Mouse (Mus musculus) left cerebral cortex, adult 9 months (tissue): ENCODE results near the gene Cldn13.

ENCODE experiments used
- DNase-seq, 2 experiments: peaks; one replicate each; pipeline ENCODE4 v3.0.0; 2022; ENCODE audit warnings: low spot score in 2 of 2

Cldn13 gene

DNA sequence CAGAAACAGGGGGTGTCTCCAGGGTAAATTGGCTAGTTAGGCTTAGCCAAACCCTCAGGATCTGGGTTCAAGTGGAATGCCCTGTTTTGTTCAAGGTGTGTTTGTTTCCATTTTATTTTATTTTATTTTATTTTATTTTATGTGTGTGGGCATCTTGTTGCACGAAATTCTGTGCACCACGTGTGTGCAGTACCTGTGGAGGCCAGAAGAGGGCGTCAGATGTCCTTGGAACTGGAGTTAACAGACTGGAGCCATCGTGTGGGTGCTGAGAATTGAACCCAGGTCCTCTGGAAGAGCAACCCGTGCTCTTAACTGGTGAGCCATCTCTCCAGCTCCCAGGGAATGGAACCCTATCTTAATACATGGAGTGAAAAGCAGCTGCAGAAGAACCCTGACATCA is 22.6 kb downstream of the Cldn13 start:
- no peak for DNase-seq

GRCm38 (mm10) chr5:134891552-134891951 is 23.8 kb downstream of the Cldn13 start:
- DNase-seq, result no peak

- DNase-seq, result no peak
Measured at GRCm38 (mm10) chr5:134890601-134891054, 24.7 kb downstream of the Cldn13 start.

- DNase-seq, result no peak
Measured at GRCm38 (mm10) chr5:134888505-134888904, 26.8 kb downstream of the Cldn13 start.

DNA sequence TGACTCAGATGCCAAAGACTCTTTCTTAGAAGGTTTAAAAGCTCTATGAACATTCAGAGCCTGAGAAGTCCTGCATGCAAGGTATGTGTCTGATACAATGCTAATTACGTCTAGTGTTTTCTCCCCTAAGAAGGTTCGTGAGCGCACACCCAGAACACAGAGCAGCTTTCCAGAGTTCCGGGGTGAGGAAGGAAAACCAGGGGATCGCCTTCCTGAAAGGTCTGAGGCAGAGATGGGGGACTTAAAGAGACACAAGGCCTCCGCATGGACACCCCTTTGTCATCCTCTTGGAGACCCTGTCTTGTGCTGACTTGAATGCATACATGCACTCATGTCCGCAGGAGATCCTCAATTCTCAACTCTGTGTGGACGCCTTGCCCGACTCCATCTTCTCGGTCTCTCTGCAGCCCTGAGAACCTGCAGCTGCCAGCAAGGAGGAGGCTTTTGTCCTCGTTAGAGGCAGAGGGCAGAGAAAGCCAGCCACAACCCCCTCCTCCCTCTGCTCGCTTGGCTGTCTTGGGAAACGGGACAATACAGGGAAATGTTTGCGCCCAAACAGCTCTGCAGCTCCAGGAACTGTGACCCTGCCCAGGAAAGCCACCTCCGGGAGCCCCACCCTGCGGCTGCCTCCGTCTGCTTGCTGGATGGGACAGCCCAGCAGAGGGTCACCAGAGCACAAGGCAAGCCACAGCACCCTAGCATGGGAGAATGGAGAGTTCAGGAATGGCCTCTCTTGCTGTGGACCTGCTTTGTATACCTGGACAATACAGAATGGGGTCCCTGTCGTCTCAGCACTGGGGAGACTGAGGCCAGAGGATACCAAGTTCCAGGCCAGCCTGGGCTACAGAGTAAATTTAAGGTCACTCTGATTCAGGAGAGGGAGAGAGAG is 27.6 kb downstream of the Cldn13 start:
- DNase-seq, result no peak

DNA sequence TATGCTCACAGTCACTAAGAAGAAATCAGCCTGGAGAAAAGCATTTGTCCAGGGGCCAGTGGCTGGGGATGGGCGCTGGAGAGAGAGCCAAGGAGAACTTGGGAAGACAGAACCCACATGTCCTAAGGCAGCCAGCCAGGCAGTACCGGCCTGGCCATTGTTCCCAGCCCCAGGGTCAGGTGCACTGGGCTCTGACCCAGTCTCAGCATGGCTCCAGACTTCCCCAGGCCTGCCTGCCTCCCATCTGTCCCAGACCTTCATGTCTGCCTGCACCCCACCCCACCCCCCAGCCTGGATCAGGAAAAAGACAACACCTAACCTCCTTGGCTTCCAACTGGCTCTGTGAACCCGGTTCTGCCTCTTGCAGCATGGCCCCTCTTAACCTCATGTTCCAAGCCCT is 32.2 kb downstream of the Cldn13 start:
- no peak for DNase-seq

DNA sequence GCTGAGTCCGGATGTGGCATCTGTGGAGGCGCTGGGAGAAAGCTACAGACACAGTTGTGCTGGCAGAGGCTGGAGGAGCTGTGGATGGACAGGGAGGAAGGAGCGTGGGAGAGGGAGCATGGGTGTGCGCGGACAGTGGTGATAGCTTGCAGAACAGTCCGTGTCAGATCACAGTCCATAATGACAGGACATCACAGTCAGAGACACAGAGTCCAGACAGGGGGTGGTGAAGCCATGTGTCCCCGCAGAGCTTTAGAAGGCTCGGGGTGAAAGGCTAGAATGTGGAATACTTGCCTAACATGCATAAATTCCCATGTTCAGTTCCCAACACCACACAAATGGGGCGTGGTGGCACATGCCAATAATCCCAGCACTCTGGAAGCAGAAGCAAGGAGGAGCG is 38.5 kb downstream of the Cldn13 start:
- no peak for DNase-seq

- no peak for DNase-seq
Measured at GRCm38 (mm10) chr5:134875245-134875644, 40.1 kb downstream of the Cldn13 start.

DNA sequence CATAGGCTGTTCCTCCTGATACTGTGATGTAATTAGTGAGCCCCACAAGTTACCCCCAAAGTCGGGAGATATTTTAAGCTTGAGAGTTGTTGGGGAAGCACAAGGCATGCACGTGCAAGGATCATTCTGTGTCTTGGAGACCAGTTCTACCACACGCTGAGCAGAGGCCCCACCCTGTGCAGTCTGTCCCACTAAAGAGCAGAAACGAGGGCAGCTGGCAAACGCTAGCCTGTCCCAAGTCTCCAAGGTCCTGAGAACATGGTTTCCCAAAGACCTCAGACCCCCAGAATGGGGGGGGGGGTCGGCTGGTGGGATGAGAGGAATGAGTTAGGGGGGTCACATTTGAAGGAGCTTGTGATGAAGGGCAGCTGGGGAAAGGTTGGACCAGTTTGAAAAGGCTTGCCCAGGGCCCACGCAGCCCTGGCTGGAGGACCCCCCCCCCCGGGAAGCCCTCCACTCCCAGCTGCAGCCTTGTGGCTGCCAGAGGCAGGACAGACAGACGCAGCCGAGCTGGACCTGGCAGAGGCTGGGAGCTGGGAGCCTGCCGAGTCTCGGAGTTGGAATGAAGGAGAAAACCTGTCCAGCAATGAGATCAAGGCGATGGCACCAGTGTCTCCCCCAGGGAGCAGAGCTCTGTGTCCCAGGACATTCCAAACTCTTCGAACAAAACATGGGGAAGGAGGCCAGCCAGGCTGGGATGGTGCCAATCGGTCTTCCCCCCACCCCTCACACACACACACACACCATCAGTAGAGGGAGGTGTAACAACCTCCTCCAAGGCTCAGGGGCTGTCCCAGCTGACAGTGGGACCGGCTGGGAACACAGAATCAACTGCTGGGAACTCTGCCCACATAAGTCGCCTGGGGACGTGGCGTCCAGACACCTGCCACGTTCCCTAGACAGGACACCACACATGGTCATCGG is 41.1 kb downstream of the Cldn13 start:
- DNase-seq, result no peak

DNA sequence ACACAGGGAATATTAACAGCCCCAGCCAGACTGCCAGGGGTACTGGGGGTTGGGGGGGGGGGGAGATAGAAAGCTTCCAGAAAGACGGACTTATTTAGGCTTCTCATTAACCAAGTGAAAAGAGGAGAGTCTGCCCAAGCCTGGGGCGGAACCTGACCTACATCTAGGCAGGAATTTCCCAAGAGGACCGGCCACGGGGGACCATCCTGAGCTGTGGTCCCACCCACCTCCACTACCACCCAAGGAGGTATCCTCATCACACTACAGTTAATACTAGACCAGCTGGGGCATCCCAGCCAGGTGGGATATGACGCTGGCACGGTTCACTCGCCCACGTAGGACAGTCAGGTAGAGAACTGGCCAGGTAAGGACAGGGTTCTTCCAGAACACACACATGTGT is 42.3 kb downstream of the Cldn13 start:
- DNase-seq, result no peak

DNA sequence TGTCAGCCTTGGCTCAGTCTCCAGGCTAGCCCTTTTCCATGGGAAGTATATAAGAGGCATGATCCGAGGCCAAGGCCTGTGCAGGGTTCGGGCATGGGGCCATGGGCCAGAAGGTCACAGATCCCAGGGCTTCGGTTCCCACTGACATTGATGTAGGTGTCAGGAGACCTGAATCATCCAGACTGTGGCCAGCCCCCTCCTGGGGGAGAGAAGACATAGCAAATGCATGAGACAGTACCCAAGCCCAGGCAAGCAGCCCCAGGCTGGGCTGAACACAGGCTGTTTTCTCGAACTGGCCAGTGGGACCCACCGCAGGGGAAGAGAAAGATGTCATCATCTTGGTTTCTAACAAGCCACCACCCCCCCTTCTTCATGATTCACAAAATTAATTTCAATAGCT is 42.7 kb downstream of the Cldn13 start:
- DNase-seq, result no peak

DNA sequence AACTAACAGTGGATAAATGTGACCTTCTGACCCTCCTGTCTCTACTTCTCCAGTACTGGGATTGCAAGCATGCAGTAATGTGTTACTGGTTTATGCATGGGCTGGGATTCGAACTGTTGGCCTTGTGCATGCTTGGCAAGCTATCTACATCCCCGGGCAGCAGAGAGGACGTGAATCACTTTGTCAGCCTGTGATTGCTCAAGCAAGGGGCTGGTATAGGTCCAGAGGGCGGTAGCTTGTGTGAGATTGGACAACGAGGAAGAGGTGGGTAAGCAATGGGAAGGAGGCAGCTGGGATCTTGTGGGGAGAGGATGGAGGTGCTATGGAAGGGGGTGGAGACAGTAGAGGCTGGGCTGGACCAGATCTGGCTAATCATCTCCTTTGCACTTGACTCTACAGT is 46.8 kb downstream of the Cldn13 start:
- no peak for DNase-seq

- DNase-seq, result no peak
Measured at GRCm38 (mm10) chr5:134867320-134868144, 47.8 kb downstream of the Cldn13 start.

GRCm38 (mm10) chr5:134865158-134865557 is 50.2 kb downstream of the Cldn13 start:
- no peak for DNase-seq
